Mouse (Mus musculus): ENCODE results near the gene Pafah1b2.

The Pafah1b2 gene

GRCm38 (mm10) chr9:45981331-45981730, 31.2 kb downstream of the Pafah1b2 start:
- no peak for DNase-seq (ENCODE audit: low read depth, low spot score)

GRCm38 (mm10) chr9:45980611-45981010, 31.9 kb downstream of the Pafah1b2 start:
- no peak for DNase-seq (ENCODE audit: low read depth, low spot score)

- DNase-seq (ENCODE audit: low read depth, low spot score), result no peak
These were observed 32.7 kb downstream of the Pafah1b2 start for GRCm38 (mm10) chr9:45979778-45980177.

- DNase-seq (ENCODE audit: low read depth, low spot score), result no peak
These were observed 35.6 kb downstream of the Pafah1b2 start for GRCm38 (mm10) chr9:45976884-45977283.

- DNase-seq (ENCODE audit: low read depth, low spot score), result no peak
These were observed 48.9 kb downstream of the Pafah1b2 start for GRCm38 (mm10) chr9:45963577-45963976.

GRCm38 (mm10) chr9:45961855-45962254, 50.6 kb downstream of the Pafah1b2 start:
- no peak for DNase-seq (ENCODE audit: low read depth, low spot score)

- DNase-seq (ENCODE audit: low read depth, low spot score), result no peak
These were observed 52.8 kb downstream of the Pafah1b2 start for GRCm38 (mm10) chr9:45959661-45960060.

- no peak for DNase-seq (ENCODE audit: low read depth, low spot score)
These were observed 53.6 kb downstream of the Pafah1b2 start for GRCm38 (mm10) chr9:45958851-45959250.

GRCm38 (mm10) chr9:45958023-45958670, 54.3 kb downstream of the Pafah1b2 start:
- no peak for DNase-seq (ENCODE audit: low read depth, low spot score)

GRCm38 (mm10) chr9:45955107-45955963, 57.2 kb downstream of the Pafah1b2 start, which contains the start of gene Sidt2:
Gene Sidt2 (minus strand): TSS chr9:45955258.
- DNase-seq (ENCODE audit: low read depth, low spot score), result peak; percentile 74

- peak; percentile 25 for DNase-seq (ENCODE audit: low read depth, low spot score)
These were observed 58.0 kb downstream of the Pafah1b2 start for GRCm38 (mm10) chr9:45954294-45955106.

GRCm38 (mm10) chr9:45953511-45954293, 58.8 kb downstream of the Pafah1b2 start:
- no peak for DNase-seq (ENCODE audit: low read depth, low spot score)

- no peak for DNase-seq (ENCODE audit: low read depth, low spot score)
These were observed 59.6 kb downstream of the Pafah1b2 start for GRCm38 (mm10) chr9:45952890-45953289.

GRCm38 (mm10) chr9:45952057-45952456, 60.4 kb downstream of the Pafah1b2 start:
- DNase-seq (ENCODE audit: low read depth, low spot score), result no peak

GRCm38 (mm10) chr9:45946872-45947183, 65.7 kb downstream of the Pafah1b2 start:
- DNase-seq (ENCODE audit: low read depth, low spot score), result no peak

GRCm38 (mm10) chr9:45946182-45946871, 66.2 kb downstream of the Pafah1b2 start:
- no peak for DNase-seq (ENCODE audit: low read depth, low spot score)

- DNase-seq (ENCODE audit: low read depth, low spot score), result no peak
These were observed 66.8 kb downstream of the Pafah1b2 start for GRCm38 (mm10) chr9:45945721-45946120.

GRCm38 (mm10) chr9:45944506-45945400, 67.7 kb downstream of the Pafah1b2 start:
- DNase-seq (ENCODE audit: low read depth, low spot score), result no peak

- DNase-seq (ENCODE audit: low read depth, low spot score), result no peak
These were observed 68.6 kb downstream of the Pafah1b2 start for GRCm38 (mm10) chr9:45943628-45944505.
